Mouse (Mus musculus): ENCODE measurements around the gene Fntb. TPM values are rescaled to one million over a fixed set of nuclear protein-coding genes. Genes with fewer than 3 reads are reported as not detected.

Gene Fntb
- polyA plus RNA-seq, 1 experiment from 2014 or later = 33.7 TPM

DNA sequence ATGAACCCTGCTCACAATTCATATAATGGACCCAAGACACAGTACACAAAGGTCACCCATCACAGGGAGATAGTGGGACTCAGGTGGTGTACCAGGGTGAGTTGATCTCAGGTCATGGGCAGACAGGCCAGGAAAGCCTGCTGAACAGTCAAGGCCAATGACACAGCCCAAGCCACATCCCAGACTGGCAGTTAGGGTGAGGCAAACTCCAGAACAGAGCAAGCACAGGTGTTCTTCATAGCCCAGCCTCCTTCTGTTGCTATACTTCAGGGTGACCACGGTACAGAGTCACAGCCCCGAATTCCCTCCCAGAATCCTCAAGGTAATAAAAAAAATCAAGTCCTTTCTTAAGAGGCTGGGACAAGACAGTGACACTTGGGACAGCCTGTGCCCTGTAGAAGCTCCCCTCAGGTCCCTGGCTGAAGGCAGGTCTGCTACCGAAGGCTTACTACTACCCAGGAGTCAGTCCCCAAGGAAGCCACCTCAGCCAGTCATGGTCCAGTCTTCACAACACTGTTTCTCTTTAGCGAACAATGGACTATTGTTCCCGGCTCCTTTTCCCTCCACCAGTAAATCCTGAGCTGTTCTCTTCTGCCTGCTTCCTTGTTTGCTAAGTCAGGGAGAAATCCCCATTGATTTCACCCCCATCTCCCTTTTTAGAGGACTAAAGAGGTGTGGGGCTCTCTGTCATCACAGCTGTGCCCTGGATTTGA is 32.8 kb downstream of the Fntb start:
- WGBS = 58% methylated on average over 5 of the region's 5 CpGs
- no peaks in the 10 kb centered on the region for H3K36me3 ChIP-seq
- H3K4me1 ChIP-seq = no peaks in the 10 kb centered on the region
- H3K9me3 ChIP-seq = no peaks in the 10 kb centered on the region
- H3K4me2 ChIP-seq = no peak overlapping the region
- ATAC-seq (ENCODE audit: insufficient read depth, low FRiP score, low read depth) = no peak
- no peaks in the 10 kb centered on the region for H3K27me3 ChIP-seq (replicated peaks)
- H3K4me3 ChIP-seq (replicated peaks) = no peak overlapping the region
- H3K9ac ChIP-seq = no peak overlapping the region
- no peak overlapping the region; the same call in 1 of the 2 replicates for H3K27ac ChIP-seq

DNA sequence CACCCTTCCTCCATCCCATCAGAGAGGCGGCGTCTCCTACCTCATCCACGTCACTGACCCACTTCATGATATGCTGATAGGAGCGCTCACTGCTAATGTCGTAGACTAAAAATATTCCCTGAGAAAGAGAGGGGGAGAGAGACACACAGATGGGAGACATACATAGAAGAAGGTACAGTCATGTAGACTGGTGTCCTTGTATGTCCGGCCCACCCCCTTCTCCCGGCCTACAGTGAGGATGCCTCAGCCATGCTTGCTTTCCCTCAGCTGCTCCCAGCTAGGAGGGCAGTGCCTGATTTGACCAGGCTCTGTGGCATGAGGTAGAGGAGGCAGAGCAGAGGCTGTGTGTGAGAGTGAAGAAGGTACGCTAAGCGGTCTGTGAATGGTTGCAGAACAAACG is 37.6 kb downstream of the Fntb start:
- H3K36me3 ChIP-seq = no peaks in the 10 kb centered on the region
- H3K9me3 ChIP-seq = no peaks in the 10 kb centered on the region
- H3K9ac ChIP-seq = no peak overlapping the region
- no peak overlapping the region for H3K4me3 ChIP-seq (replicated peaks)
- H3K4me1 ChIP-seq = no peaks in the 10 kb centered on the region
- H3K27ac ChIP-seq = no peak overlapping the region
- no peaks in the 10 kb centered on the region for H3K27me3 ChIP-seq (replicated peaks)
- no peak for ATAC-seq (ENCODE audit: insufficient read depth, low FRiP score, low read depth)
- WGBS = 91% methylated on average over 10 of the region's 10 CpGs
- H3K4me2 ChIP-seq = no peak overlapping the region

DNA sequence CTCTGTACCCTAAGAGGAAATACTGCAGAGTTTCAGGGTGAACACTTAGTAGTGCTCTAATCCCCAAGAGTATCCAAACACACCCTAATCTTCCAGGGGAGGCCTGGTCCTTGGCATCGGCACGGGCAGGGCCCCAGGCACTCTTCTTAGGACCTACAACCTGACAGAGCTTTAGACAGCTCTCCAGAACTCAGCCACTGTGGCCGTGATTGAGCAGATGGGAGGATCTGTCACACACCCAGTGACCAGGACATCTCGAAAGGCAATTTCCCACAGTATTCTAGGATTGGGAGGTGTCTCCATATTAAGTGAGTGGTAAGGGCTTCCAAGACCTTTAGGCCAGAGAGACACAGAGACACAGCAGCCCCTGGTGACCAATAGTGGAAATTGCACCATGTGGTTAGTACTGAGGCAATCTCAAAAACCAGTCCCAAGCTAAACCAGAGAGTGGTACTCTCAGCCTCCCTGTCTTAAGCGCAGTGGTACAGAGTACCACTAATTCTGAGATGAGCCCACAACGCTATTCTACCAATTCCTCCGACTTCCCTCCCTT is 38.4 kb downstream of the Fntb start:
- no peak overlapping the region for H3K27ac ChIP-seq
- no peak overlapping the region for H3K4me3 ChIP-seq (replicated peaks)
- H3K27me3 ChIP-seq (replicated peaks) = no peaks in the 10 kb centered on the region
- no peaks in the 10 kb centered on the region for H3K4me1 ChIP-seq
- H3K9me3 ChIP-seq = no peaks in the 10 kb centered on the region
- WGBS = 55% methylated on average over 7 of the region's 7 CpGs
- H3K36me3 ChIP-seq = no peaks in the 10 kb centered on the region
- H3K4me2 ChIP-seq = no peak overlapping the region
- ATAC-seq (ENCODE audit: insufficient read depth, low FRiP score, low read depth) = 0 out of 2 replicates have a peak, but pooled peaks have one; percentile 43
- no peak overlapping the region for H3K9ac ChIP-seq

DNA sequence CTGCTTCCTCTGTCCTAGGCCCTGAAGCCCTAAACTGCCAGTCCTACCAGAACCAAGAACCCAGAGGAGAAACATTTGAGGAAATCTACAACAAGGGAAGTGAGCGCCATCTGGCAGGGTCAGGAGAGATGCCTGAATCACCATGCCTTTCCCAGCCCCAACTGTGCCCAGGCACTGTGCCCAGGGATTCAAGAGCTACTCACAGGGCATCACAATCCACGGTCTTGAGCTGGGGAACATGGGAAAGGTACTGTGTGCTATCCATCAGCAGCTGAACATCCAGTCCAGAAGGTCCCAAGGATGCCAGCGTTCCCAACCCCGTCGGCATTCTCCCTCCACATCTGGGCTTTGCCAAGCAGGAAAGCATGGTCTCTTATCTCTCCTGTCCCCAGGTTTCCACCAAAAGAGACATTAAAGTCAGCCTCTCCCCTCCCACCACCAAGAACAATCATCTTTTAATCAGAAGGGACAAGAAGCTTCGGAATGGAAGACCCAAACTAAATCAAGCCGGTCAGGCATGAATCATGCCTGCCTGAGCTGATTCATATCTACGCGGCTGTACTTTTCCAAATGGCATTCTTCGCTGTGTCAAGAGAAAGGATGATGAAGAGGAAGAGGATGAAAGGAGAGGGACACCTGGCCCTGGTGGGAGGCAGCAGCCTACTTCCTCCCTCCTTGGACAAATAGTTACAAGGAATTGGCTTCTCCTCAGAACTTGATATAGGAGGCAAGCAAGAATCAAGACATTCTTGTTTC is 39.8 kb downstream of the Fntb start:
- Histone ChIP-seq H3K36me3 (no peaks in the 10 kb centered on the region), H3K9me3 (no peaks in the 10 kb centered on the region), H3K9ac (no peak overlapping the region), H3K27me3 (replicated peaks) (no peaks in the 10 kb centered on the region), H3K4me1 (no peaks in the 10 kb centered on the region), H3K4me3 (replicated peaks) (no peak overlapping the region), H3K27ac (no peak overlapping the region), H3K4me2 (no peak overlapping the region)
- WGBS = 87% methylated on average over 10 of the region's 10 CpGs
- no peak for ATAC-seq (ENCODE audit: insufficient read depth, low FRiP score, low read depth)

DNA sequence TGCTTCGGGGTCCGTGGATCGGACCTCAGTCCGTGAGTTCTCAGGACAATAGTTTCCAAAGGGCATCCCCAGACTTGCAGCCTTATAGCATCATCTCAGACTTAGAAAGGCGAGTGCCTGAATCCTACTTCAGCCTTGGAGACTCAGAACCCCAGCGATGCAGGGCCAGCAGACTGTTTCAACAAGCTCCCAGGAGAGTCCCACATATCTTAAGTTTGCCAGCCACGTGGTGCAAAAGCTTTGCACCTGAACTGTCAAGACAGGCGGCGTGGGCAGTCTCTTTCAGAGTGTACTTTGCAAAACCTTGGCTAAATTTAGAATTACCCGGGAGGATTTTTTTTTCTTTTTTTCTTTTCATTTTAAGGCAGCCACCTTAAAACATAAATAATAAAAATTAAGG is 42.4 kb downstream of the Fntb start:
- H3K4me2 ChIP-seq = no peak overlapping the region
- H3K9me3 ChIP-seq = no peaks in the 10 kb centered on the region
- H3K27me3 ChIP-seq (replicated peaks) = no peaks in the 10 kb centered on the region
- 76% methylated on average over 10 of the region's 10 CpGs for WGBS
- no peak overlapping the region for H3K9ac ChIP-seq
- no peak for ATAC-seq (ENCODE audit: insufficient read depth, low FRiP score, low read depth)
- no peak overlapping the region for H3K27ac ChIP-seq
- no peak overlapping the region for H3K4me3 ChIP-seq (replicated peaks)
- H3K4me1 ChIP-seq = no peaks in the 10 kb centered on the region
- peaks cover 2% of the 10 kb centered on the region; the same call in 1 of the 2 replicates for H3K36me3 ChIP-seq

DNA sequence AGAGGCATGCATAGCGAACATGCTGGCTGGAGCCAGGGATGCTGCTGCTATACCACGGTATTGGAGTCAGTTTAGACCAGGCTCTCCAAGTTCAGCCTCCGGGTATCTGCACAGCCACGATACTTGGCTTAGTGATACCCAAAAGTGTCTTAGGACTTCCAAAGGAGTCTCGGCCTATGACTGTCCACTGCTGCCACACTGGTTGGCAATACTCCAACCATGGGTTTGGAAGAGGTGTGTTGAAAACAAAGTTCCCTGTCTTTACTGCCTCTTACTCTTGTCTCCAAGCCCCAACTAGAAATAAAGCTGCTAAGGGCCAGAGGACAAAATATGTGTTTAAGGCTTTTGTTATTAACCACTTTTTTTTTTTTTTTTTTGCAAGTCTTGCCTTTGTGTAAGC is 45.1 kb downstream of the Fntb start:
- 95% methylated on average over 5 of the region's 5 CpGs for WGBS
- ATAC-seq (ENCODE audit: insufficient read depth, low FRiP score, low read depth) = no peak
- no peaks in the 10 kb centered on the region for H3K27me3 ChIP-seq (replicated peaks)

DNA sequence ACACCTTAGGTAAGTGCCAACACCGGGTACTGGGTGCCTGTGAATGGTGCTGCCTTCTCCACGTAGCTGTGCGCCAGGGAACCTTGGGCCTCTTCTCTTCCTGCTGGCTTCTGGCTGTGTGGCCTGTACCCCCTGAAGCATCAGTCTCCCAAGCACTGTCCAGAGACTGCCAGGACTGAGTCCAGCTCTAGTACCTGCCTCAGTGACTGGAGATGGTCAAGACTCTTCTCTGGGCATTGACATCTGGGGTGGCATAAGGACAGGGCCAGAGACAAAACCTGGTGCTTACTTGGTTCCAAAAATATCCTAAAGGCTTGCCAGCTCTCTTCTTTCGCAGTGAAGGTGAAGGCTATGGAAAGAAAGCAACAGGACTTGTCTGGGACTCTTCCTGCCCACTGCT is 45.6 kb downstream of the Fntb start:
- Histone ChIP-seq H3K9ac (no peak overlapping the region), H3K27me3 (replicated peaks) (no peaks in the 10 kb centered on the region)

More for the DNA sequence above, 45.1 kb downstream of the Fntb start:
- Histone ChIP-seq H3K9ac (no peak overlapping the region), H3K4me2 (no peak overlapping the region), H3K27ac (no peak overlapping the region), H3K9me3 (no peaks in the 10 kb centered on the region), H3K4me1 (no peaks in the 10 kb centered on the region), H3K36me3 (peaks cover 4% of the 10 kb centered on the region; the same call in 1 of the 2 replicates), H3K4me3 (replicated peaks) (no peak overlapping the region)

DNA sequence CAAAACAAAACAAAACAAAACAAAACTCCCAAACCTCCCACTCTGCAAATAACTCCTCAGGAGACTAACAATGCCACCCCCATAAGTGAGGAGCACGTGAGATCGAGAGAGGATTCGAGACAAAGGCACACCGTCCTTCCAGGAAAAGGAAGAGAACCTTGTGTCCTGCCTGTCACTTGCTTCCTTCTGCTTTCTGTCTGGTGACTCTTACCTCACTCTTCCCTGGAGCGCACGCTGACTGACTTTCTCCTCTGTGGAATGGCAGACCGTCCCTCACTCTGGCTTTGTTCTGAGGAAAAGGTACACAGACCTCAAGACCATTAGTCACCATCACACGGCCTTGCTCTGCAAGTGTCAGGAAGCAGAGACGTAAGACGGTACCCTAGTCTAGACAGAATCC is 48.2 kb downstream of the Fntb start:
- no peak overlapping the region for H3K9ac ChIP-seq
- no peaks in the 10 kb centered on the region for H3K27me3 ChIP-seq (replicated peaks)
- peaks cover 4% of the 10 kb centered on the region; the same call in 1 of the 2 replicates for H3K36me3 ChIP-seq
- no peak overlapping the region for H3K4me2 ChIP-seq
- H3K27ac ChIP-seq = no peak overlapping the region
- no peaks in the 10 kb centered on the region for H3K9me3 ChIP-seq
- 51% methylated on average over 10 of the region's 10 CpGs for WGBS
- no peak for ATAC-seq (ENCODE audit: insufficient read depth, low FRiP score, low read depth)
- H3K4me3 ChIP-seq (replicated peaks) = no peak overlapping the region
- no peaks in the 10 kb centered on the region; the same call in none of the 2 replicates for H3K4me1 ChIP-seq

More for the DNA sequence above, 45.6 kb downstream of the Fntb start:
- peaks cover 4% of the 10 kb centered on the region; the same call in 1 of the 2 replicates for H3K36me3 ChIP-seq
- H3K4me1 ChIP-seq = no peaks in the 10 kb centered on the region
- no peak overlapping the region for H3K4me2 ChIP-seq
- WGBS = 85% methylated on average over 4 of the region's 4 CpGs
- ATAC-seq (ENCODE audit: insufficient read depth, low FRiP score, low read depth) = no peak
- no peaks in the 10 kb centered on the region for H3K9me3 ChIP-seq
- H3K4me3 ChIP-seq (replicated peaks) = no peak overlapping the region
- H3K27ac ChIP-seq = no peak overlapping the region

DNA sequence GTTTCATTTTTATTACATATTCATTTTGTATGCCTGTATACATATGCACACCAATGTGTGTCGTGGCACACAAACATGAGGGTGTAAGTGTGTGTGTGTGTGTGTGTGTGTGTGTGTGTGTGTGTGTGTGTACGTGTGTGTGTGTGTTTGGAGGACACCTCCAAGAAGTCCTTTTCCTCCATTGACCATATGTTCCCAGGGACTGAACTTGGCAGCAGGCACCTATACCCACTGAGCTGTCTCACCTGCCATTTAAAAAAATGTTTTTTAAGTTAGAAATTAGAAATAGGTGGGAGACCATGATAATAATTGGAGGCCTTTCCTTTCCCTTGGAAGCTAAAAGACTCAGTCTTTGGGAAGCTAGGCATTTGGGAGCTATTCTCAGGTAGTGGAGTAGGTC is 48.7 kb downstream of the Fntb start:
- Histone ChIP-seq H3K27me3 (replicated peaks) (no peaks in the 10 kb centered on the region), H3K4me2 (no peak overlapping the region), H3K27ac (no peak overlapping the region), H3K9ac (no peak overlapping the region), H3K9me3 (no peaks in the 10 kb centered on the region), H3K4me3 (replicated peaks) (no peak overlapping the region), H3K4me1 (peaks cover 4% of the 10 kb centered on the region), H3K36me3 (peaks cover 4% of the 10 kb centered on the region; the same call in 1 of the 2 replicates)
- WGBS = 83% methylated on average over 2 of the region's 2 CpGs
- ATAC-seq (ENCODE audit: insufficient read depth, low FRiP score, low read depth) = no peak

DNA sequence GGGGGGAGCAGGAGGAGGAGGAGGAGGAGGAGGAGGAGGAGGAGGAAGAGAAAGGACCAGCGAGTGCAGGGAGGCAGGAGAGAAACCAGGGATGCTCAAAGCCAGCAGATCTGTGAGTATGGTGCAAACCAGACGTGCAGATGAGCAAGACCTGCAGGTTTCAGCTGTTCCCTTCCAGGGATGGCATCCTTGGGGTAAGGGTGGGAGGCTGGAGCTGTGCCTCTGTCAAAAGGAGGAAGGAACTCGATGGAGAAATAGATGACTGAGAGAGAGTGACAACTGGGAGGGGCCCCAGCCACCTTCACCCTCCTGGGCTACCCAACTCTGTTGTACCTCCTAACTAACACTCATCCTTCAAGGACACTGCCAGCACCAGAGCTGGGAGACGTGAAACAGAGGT is 51.3 kb downstream of the Fntb start:
- 45% methylated on average over 4 of the region's 4 CpGs for WGBS
- Histone ChIP-seq H3K27me3 (replicated peaks) (no peaks in the 10 kb centered on the region), H3K4me3 (replicated peaks) (no peak overlapping the region), H3K9me3 (no peaks in the 10 kb centered on the region), H3K4me2 (no peak overlapping the region), H3K9ac (no peak overlapping the region), H3K4me1 (peaks cover 28% of the 10 kb centered on the region), H3K36me3 (peaks cover 4% of the 10 kb centered on the region; the same call in 1 of the 2 replicates), H3K27ac (0 out of 2 replicates have a peak overlapping the region, but pooled peaks have one; percentile 86)
- ATAC-seq (ENCODE audit: insufficient read depth, low FRiP score, low read depth) = no peak

DNA sequence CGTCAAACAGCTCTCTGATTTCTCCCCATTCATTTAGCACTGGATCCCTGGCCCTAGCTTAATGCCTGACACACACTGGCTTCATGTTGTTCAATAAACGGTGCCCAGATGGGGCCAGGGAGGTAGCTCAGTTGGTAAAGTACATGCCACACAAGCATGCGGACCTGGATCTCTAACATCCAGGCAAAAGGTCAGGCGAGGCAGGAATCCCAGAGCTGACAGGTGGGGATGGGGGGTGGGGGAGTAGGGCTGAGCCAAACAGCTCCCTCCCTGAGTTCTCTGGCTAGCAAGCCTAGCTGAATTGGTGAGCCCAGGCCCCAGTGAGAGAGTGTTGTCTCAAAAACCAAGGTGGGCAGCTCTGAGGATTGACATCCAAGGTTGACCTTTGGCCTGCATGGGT is 51.8 kb downstream of the Fntb start:
- ATAC-seq (ENCODE audit: insufficient read depth, low FRiP score, low read depth) = no peak
- Histone ChIP-seq H3K27me3 (replicated peaks) (no peaks in the 10 kb centered on the region), H3K4me3 (replicated peaks) (no peak overlapping the region), H3K27ac (peak overlapping the region; percentile 86; the same call in 1 of the 2 replicates), H3K36me3 (peaks cover 4% of the 10 kb centered on the region; the same call in 1 of the 2 replicates), H3K4me1 (peaks cover 30% of the 10 kb centered on the region), H3K9ac (no peak overlapping the region), H3K4me2 (no peak overlapping the region), H3K9me3 (no peaks in the 10 kb centered on the region)
- WGBS = 50% methylated on average over 4 of the region's 4 CpGs

DNA sequence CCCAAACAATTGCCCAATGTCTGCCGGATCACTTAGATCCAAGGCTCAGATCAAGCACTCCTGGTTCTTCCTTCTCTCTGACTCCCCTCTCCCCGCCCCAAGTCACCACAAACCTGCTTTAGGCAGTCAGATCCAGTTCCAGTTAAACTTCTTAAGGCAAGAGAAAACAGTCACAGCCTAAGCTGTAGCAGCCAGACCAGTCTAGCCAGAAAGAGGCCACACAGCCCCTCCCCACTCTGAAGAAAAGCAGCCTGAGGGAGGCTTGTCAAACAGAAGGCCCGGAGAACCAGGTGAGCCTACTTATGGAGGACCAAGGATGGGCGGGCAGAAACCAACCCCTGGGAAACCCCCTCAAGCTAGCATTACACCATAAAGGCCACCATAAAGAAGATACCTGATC is 52.7 kb downstream of the Fntb start:
- H3K9me3 ChIP-seq = no peaks in the 10 kb centered on the region
- WGBS = 55% methylated on average over 4 of the region's 4 CpGs
- peaks cover 33% of the 10 kb centered on the region for H3K4me1 ChIP-seq
- no peak overlapping the region for H3K9ac ChIP-seq
- H3K27ac ChIP-seq = peak overlapping the region; percentile 86
- peak; percentile 73 for ATAC-seq (ENCODE audit: insufficient read depth, low FRiP score, low read depth)
- no peaks in the 10 kb centered on the region for H3K36me3 ChIP-seq
- no peaks in the 10 kb centered on the region for H3K27me3 ChIP-seq (replicated peaks)
- H3K4me2 ChIP-seq = peak overlapping the region; percentile 17; the same call in 1 of the 2 replicates
- no peak overlapping the region for H3K4me3 ChIP-seq (replicated peaks)
